ENCODE assay signal across 13 mouse cellular contexts in the genomic region with DNA sequence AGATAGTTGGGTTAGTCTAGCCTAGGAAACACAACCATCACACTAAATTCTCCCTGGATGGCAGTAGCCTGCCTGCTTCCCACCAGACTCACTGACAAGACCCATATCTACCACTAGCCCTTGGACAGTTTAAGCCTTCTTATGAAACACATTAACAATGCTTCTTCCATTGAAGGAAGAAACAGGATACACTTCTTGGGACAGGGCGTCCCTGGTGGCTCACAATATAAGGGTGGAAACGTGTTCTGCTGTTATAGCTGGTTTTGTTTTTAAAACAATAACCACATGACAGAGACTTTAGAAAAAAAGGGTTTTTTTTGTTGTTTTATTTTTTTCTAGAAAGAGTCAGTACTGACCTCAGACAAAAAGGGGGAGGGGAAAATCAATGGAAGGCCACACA. TPM values are rescaled to one million over a fixed set of nuclear protein-coding genes. Genes with fewer than 3 reads are reported as not detected.
DNase-seq lines count a peak whose midpoint lies in the region; ATAC-seq and TF ChIP-seq lines count a peak whose summit lies in the region.
"Had no signal": no experiment of that assay in that cellular context is flagged by ENCODE, and none has a peak within 500 bp of the region (broad histone marks: within the 10 kb centered on the region; RNA-seq: fewer than 3 reads in every experiment).

No protein-coding gene starts in this region.

- intact Hi-C loops in heart, adult 2 months (cut with DNase I) = no loop called here

- H3K27ac ChIP-seq in heart, adult 2 months = peak overlapping the region; percentile 98
- 0 out of 2 replicates have a peak overlapping the region, but pooled peaks have one; percentile 27 for H3K27ac ChIP-seq in kidney, embryonic 15.5 days
- H3K27ac ChIP-seq in midbrain, postnatal 0 days (ENCODE audit: low read depth, low read length) = no peak overlapping the region
- no peak overlapping the region for H3K27ac ChIP-seq in midbrain, embryonic 16.5 days (ENCODE audit: low read length)
- peak overlapping the region; percentile 31; the same call in 1 of the 2 replicates for H3K27ac ChIP-seq in stomach, postnatal 0 days (replicated peaks)

- no peak for TF ChIP-seq EP300 in heart, adult 2 months (IDR thresholded peaks at IDR 0.05; ENCODE audit: insufficient read depth, low read depth, low read length)
- TF ChIP-seq EP300 in stomach, postnatal 0 days (optimal IDR thresholded peaks at IDR 0.05) = no peak

- peaks cover 3% of the 10 kb centered on the region; the same call in 1 of the 2 replicates for H3K79me2 ChIP-seq in heart, adult 2 months (replicated peaks; ENCODE audit: control insufficient read depth, insufficient read depth, low read length)

- peak; percentile 58 for TF ChIP-seq CTCF in heart, adult 2 months (IDR thresholded peaks at IDR 0.05)
- 0 out of 2 replicates have a peak, but pooled peaks have one; percentile 15 for TF ChIP-seq CTCF in midbrain, postnatal 0 days (IDR thresholded peaks at IDR 0.05)
- peak; percentile 34 for TF ChIP-seq CTCF in stomach, postnatal 0 days (IDR thresholded peaks at IDR 0.05; ENCODE audit: low read depth)

- WGBS in heart, adult 2 months = 34% methylated on average over 2 of the region's 2 CpGs
- 72% methylated on average over 2 of the region's 2 CpGs for WGBS in kidney, embryonic 15.5 days
- WGBS in midbrain, postnatal 0 days = 77% methylated on average over 2 of the region's 2 CpGs
- WGBS in midbrain, embryonic 16.5 days = 65% methylated on average over 2 of the region's 2 CpGs
- WGBS in stomach, postnatal 0 days = 67% methylated on average over 2 of the region's 2 CpGs

- H3K9ac ChIP-seq in heart, adult 2 months (ENCODE audit: low read depth, low read length) = no peak overlapping the region
- no peak overlapping the region for H3K9ac ChIP-seq in kidney, embryonic 15.5 days
- no peak overlapping the region for H3K9ac ChIP-seq in midbrain, postnatal 0 days (replicated peaks; ENCODE audit: low read length, poor library complexity, severe bottlenecking)
- no peak overlapping the region for H3K9ac ChIP-seq in midbrain, embryonic 16.5 days (ENCODE audit: low read depth, low read length)
- no peak overlapping the region for H3K9ac ChIP-seq in stomach, postnatal 0 days (ENCODE audit: low read length)

- H3K27me3 ChIP-seq in heart, adult 2 months (ENCODE audit: control insufficient read depth, insufficient read depth, low read length) = no peaks in the 10 kb centered on the region
- no peaks in the 10 kb centered on the region for H3K27me3 ChIP-seq in kidney, embryonic 15.5 days
- H3K27me3 ChIP-seq in midbrain, postnatal 0 days (ENCODE audit: insufficient read depth, low read length) = no peaks in the 10 kb centered on the region
- H3K27me3 ChIP-seq in midbrain, embryonic 16.5 days (ENCODE audit: control insufficient read depth, insufficient read depth, low read depth, low read length) = no peaks in the 10 kb centered on the region
- no peaks in the 10 kb centered on the region for H3K27me3 ChIP-seq in stomach, postnatal 0 days (ENCODE audit: control insufficient read depth, insufficient read depth, low read length)

- H3K36me3 ChIP-seq in heart, adult 2 months (ENCODE audit: control insufficient read depth, insufficient read depth, low read length) = peaks cover 12% of the 10 kb centered on the region
- no peaks in the 10 kb centered on the region for H3K36me3 ChIP-seq in kidney, embryonic 15.5 days
- no peaks in the 10 kb centered on the region for H3K36me3 ChIP-seq in midbrain, postnatal 0 days (ENCODE audit: insufficient read depth, low read length)
- no peaks in the 10 kb centered on the region for H3K36me3 ChIP-seq in midbrain, embryonic 16.5 days (ENCODE audit: control insufficient read depth, insufficient read depth, low read length)
- no peaks in the 10 kb centered on the region for H3K36me3 ChIP-seq in stomach, postnatal 0 days (ENCODE audit: control insufficient read depth, insufficient read depth, low read length)

- peak; percentile 29; the same call in 1 of the 2 replicates for TF ChIP-seq POLR2A in heart, adult 2 months (IDR thresholded peaks at IDR 0.05; ENCODE audit: insufficient read depth, low read depth, low read length)

- no peaks in the 10 kb centered on the region; the same call in 1 of the 2 replicates for H3K9me3 ChIP-seq in kidney, embryonic 15.5 days (replicated peaks)
- H3K9me3 ChIP-seq in midbrain, postnatal 0 days (ENCODE audit: low read length) = no peaks in the 10 kb centered on the region
- H3K9me3 ChIP-seq in midbrain, embryonic 16.5 days (replicated peaks; ENCODE audit: control insufficient read depth, low read length, poor library complexity, severe bottlenecking) = no peaks in the 10 kb centered on the region
- no peaks in the 10 kb centered on the region for H3K9me3 ChIP-seq in stomach, postnatal 0 days (ENCODE audit: control insufficient read depth, low read length)

- H3K4me3 ChIP-seq in heart, adult 2 months = no peak overlapping the region
- H3K4me3 ChIP-seq in kidney, embryonic 15.5 days (replicated peaks) = no peak overlapping the region
- H3K4me3 ChIP-seq in midbrain, postnatal 0 days (ENCODE audit: low read depth, low read length) = no peak overlapping the region
- H3K4me3 ChIP-seq in midbrain, embryonic 16.5 days (ENCODE audit: low read depth, low read length) = no peak overlapping the region
- H3K4me3 ChIP-seq in stomach, postnatal 0 days (ENCODE audit: low read depth, low read length) = no peak overlapping the region
- H3K4me3 ChIP-seq: megakaryocyte, embryonic 14.5 days had no signal

- no peak overlapping the region for H3K4me2 ChIP-seq in kidney, embryonic 15.5 days
- H3K4me2 ChIP-seq in midbrain, postnatal 0 days (ENCODE audit: low read depth, low read length, poor library complexity, severe bottlenecking) = no peak overlapping the region
- H3K4me2 ChIP-seq in midbrain, embryonic 16.5 days (ENCODE audit: low read length) = no peak overlapping the region
- H3K4me2 ChIP-seq in stomach, postnatal 0 days (replicated peaks; ENCODE audit: low read depth) = no peak overlapping the region

- no peak for DNase-seq in heart, adult 2 months
- no peak for DNase-seq in heart, adult 18-20 months
- DNase-seq in kidney, postnatal 25 days = no peak
- no peak for DNase-seq in midbrain, postnatal 0 days (ENCODE audit: low spot score)
- no peak for DNase-seq in stomach, postnatal 0 days (ENCODE audit: low spot score)
- DNase-seq: adrenal gland, adult 2 months; cerebellum, adult 8-10 months; embryo, embryonic 11 days; lung, adult 2 months had no signal

- peaks cover 13% of the 10 kb centered on the region for H3K4me1 ChIP-seq in heart, adult 2 months (ENCODE audit: control insufficient read depth, insufficient read depth, low read length)
- peaks cover 32% of the 10 kb centered on the region for H3K4me1 ChIP-seq in kidney, embryonic 15.5 days
- peaks cover 11% of the 10 kb centered on the region; the same call in 1 of the 2 replicates for H3K4me1 ChIP-seq in midbrain, postnatal 0 days (ENCODE audit: insufficient read depth, low read length)
- H3K4me1 ChIP-seq in midbrain, embryonic 16.5 days (ENCODE audit: control insufficient read depth, insufficient read depth, low read length) = peaks cover 28% of the 10 kb centered on the region
- no peaks in the 10 kb centered on the region for H3K4me1 ChIP-seq in stomach, postnatal 0 days (replicated peaks; ENCODE audit: control insufficient read depth, insufficient read depth)

- no peak for ATAC-seq in kidney, embryonic 15.5 days (replicated peaks; ENCODE audit: low FRiP score)
- no peak for ATAC-seq in midbrain, postnatal 0 days (ENCODE audit: low FRiP score)
- ATAC-seq in midbrain, embryonic 16.5 days = no peak
- ATAC-seq in stomach, postnatal 0 days (ENCODE audit: low FRiP score, low TSS enrichment) = no peak
- ATAC-seq: hindbrain, embryonic 16.5 days had no signal

RNA-seq across cellular contexts. Expression of gene Sorbs1, which starts 4.3 kb away (rescaled TPM):
- total RNA-seq in heart, adult 2 months (2021) = 100 to 1,000 TPM; 638 to 971 TPM
- 185 and 253 TPM in 2 replicates for polyA plus RNA-seq in heart, adult 2 months (2012; rRNA removed)
- total RNA-seq in heart, adult 18-20 months (2021) = 100 to 1,000 TPM; 642 to 766 TPM
- 53.4 and 59.2 TPM in 2 replicates for polyA plus RNA-seq in kidney, embryonic 15.5 days (2015; fragmentation: Nextera tagmentation; extraction: Ambion mirVana)
- total RNA-seq in midbrain, postnatal 0 days (2014; rRNA removed) = 53.1 and 74.1 TPM in 2 replicates
- polyA plus RNA-seq in midbrain, postnatal 0 days (2015; fragmentation: Nextera tagmentation; extraction: Ambion mirVana) = 55.6 and 60.4 TPM in 2 replicates
- polyA plus RNA-seq in midbrain, embryonic 16.5 days (2015; fragmentation: Nextera tagmentation; extraction: Ambion mirVana) = 83.3 and 84.6 TPM in 2 replicates
- 107 and 111 TPM in 2 replicates for polyA plus RNA-seq in stomach, postnatal 0 days (2015; fragmentation: Nextera tagmentation; extraction: Ambion mirVana)

Comparison
In these comparisons a context has a peak if more than half of its experiments do, and no peak if none do; other contexts are left out.
1. H3K27ac ChIP-seq: peak in heart, adult 2 months (single experiment), kidney, embryonic 15.5 days (single experiment) and stomach, postnatal 0 days (single experiment); none in midbrain, postnatal 0 days (single experiment) and midbrain, embryonic 16.5 days (single experiment).
2. Peak in every context shown above with its lines, with median percentiles within 50 percentile points of each other: CTCF ChIP-seq.